Mouse (Mus musculus) Patski (cell line): ENCODE data around the gene Tap1. TPM values are rescaled to one million over a fixed set of nuclear protein-coding genes. Genes with fewer than 3 reads are reported as not detected.

ENCODE experiments used
- ATAC-seq: fragments of 100-300 bp; one replicate; pipeline ENCODE4 v1.8.0; 2021
- CTCF ChIA-PET: fragments of 350-600 bp; sonication (Branson Sonifier 250); formaldehyde crosslinking; loops from one replicate; lab custom pipeline; 2022; ENCODE audit warnings: inconsistent platforms; lab: Charles Lee
- POLR2A ChIA-PET: fragments of 350-600 bp; sonication (Branson Sonifier 250); formaldehyde crosslinking; loops from one replicate; lab custom pipeline; 2022; ENCODE audit warnings: antibody characterized with exemption, inconsistent platforms; lab: Charles Lee
- DNase-seq: peaks from one replicate; pipeline ENCODE4 v3.0.0-alpha.2; 2011; ENCODE audit warnings: low read depth, low spot score
- H3K27me3 ChIP-seq: fragments of 371-371 bp; one replicate; pipeline ENCODE4 v1.5.1; 2021
- CTCF ChIP-seq: fragments of 100-300 bp; IDR thresholded peaks from one replicate; pipeline ENCODE4 v1.5.1; 2021
- in situ Hi-C: fragments of 300-500 bp; cut with MboI; formaldehyde crosslinking; loops from 3 replicates; pipeline ENCODE4 v1.11.1; 2018; ENCODE audit warnings: low pct_unique_long_range_greater_than_20kb, mixed read lengths
- polyA plus RNA-seq: library from polyadenylated mRNA; unstranded; gene quantifications from one replicate; pipeline ENCODE4 v1.2.3, GENCODE M21; 2021

Tap1 gene
- polyA plus RNA-seq, 1 experiment from 2014 or later: 7.0 TPM

- POLR2A ChIA-PET: no interaction called here
- peaks cover 1% of the 10 kb centered on the region for H3K27me3 ChIP-seq
- ATAC-seq (peak; percentile 94), DNase-seq (peak; percentile 71)
- in situ Hi-C loops: no loop called here
- no peak for TF ChIP-seq CTCF
- CTCF ChIA-PET: no interaction called here
Observed at GRCm38 (mm10) chr17:34152923-34153322, 34.4 kb upstream of the Tap1 start, which contains the start of gene H2-DMb1. Gene H2-DMb1, plus strand, starts transcription at chr17:34153072.

DNA sequence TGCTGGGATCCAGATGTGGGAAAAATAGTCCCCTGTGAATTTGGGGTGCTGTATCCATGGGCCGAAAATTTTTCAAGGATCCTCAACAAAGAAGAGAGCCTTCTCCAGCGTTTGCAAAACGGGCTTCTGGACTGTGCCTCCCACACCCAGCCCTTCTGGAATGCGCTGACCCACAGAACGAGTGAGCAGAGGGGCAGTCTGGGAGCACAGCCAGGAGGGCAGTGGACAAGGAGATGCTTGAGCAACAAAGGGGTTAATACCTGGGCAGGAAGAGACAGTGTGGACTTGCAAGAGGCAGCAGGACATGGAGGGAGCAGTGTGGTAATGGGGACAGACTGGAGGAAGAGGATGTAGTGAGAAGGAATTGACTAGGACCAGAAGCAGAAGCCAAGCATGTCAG, 31.8 kb upstream of the Tap1 start:
- no peaks in the 10 kb centered on the region for H3K27me3 ChIP-seq
- in situ Hi-C loops: no loop called here
- no peak for DNase-seq
- ChIA-PET CTCF (no interaction called here), POLR2A (no interaction called here)
- TF ChIP-seq CTCF: no peak
- ATAC-seq: no peak

DNA sequence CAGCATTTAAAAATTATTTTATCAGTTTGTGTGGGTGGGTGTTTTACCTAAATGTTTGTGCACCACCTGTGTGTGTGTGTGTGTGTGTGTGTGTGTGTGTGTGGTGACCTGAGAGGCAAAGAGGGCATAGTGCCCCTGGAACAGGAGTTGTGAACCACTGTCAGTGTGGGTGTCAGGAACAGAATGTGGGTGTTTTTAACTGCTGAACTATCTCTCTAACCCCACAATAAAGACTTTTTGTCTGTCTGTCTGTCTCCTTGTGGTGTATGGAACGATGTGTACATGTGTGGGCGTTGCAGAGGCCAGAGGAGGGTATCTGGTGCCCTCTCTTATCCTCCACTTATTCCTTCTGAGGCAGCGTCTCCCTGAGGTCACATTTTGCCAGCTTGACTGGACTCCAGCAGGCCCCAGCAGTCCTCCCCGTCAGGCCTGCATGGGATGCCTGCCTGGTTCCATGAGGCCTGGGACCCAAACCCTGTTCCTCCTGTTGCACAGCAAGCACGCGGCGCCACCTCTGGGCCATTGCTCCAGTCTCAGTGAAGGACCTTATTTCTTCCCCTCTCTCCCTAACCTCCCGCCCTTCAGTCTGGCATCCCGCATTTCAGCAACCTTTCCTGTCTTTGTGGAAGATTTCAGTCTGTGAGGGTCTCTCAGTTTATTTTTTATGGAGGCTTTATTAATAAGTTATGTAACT, 23.0 kb upstream of the Tap1 start:
- ChIA-PET CTCF (interaction anchor here (0.6 to 10.4 kb wide), 7 partner anchors 28 to 63 kb away, joined by 3 to 115 read pairs (median 5); no protein-coding TSS in a partner anchor), POLR2A (interaction anchor here (0.9 kb wide), 1 partner anchor 45 kb away, joined by 5 read pairs; the partner anchor contains the start of gene H2-DMa)
- TF ChIP-seq CTCF: peak; percentile 72
- no peak for DNase-seq
- in situ Hi-C loops: no loop called here
- no peak for ATAC-seq
- no peaks in the 10 kb centered on the region for H3K27me3 ChIP-seq

DNA sequence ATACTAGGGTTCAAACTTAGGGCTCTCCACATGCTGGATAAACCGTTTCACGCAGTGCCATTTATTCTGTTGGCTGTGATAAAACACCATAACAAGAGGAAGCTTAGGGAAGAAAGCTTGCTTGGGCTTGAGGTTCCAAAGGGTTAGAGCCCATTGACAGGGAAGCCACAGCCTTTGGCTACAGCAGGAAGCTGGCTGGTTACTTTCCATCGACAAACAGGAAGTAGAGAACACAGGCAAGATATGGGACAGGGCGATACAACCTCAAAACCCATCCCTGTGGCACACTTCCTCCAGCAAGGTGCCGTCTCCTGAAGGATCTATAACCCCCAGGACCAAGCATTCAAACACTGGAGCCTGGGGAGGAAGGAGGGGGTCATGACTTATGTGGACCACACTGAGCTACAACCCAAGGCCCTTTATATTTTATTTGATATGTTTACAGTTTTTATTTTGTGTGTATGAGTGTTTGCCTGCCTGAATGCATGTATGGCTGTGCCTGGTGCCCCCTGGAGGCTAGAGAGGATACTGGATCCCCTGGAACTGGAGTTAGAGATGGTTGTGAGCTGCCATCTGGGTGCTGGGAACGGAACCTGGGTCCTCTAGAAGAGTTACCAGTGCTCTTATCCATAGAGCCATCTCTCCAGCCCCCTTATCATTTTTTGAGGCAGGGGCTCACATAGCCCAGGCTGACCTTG, 22.2 kb upstream of the Tap1 start:
- in situ Hi-C loops: loop anchor here (5.0 kb wide), 2 partner anchors 63 to 88 kb away; no protein-coding TSS in a partner anchor
- no peak for ATAC-seq
- no peaks in the 10 kb centered on the region for H3K27me3 ChIP-seq
- peak; percentile 62 for TF ChIP-seq CTCF
- POLR2A ChIA-PET: interaction anchor here (0.7 to 1.5 kb wide), 4 partner anchors 30 to 46 kb away, joined by 4 to 5 read pairs (median 5); partner anchors contain the start of gene H2-DMa
- DNase-seq: no peak
- CTCF ChIA-PET: interaction anchor here (0.6 to 10.4 kb wide), 7 partner anchors 29 to 64 kb away, joined by 3 to 115 read pairs (median 5); no protein-coding TSS in a partner anchor

DNA sequence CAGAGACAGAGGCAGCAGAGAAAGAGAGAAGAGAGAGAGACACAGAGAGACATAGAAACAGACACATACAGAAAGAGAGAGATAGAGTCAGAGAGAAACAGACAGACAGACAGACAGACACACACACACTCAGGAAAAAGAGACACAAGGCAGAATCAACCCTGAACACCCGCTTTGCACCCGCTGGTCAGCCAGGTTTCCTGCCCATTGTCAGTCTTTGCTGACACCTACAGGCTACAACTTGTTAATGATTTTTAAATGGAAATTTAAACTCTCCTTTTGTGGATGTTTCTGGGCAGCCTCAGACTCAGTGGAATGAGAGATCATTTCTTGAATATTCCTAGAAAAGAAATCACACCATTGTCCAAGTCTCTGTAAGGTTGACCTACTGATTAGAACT, 18.1 kb upstream of the Tap1 start:
- ChIA-PET POLR2A (no interaction called here), CTCF (interaction anchor here (0.7 to 10.4 kb wide), 13 partner anchors 10 to 180 kb away, joined by 3 to 115 read pairs (median 4); partner anchors contain the start of gene H2-Ob)
- TF ChIP-seq CTCF: peak; percentile 85
- ATAC-seq (peak; percentile 38), DNase-seq (no peak)
- peaks cover 5% of the 10 kb centered on the region for H3K27me3 ChIP-seq
- in situ Hi-C loops: loop anchor here (5.0 kb wide), 2 partner anchors 67 to 92 kb away; no protein-coding TSS in a partner anchor

GRCm38 (mm10) chr17:34170487-34170876, 16.9 kb upstream of the Tap1 start:
- TF ChIP-seq CTCF: no peak
- peaks cover 8% of the 10 kb centered on the region for H3K27me3 ChIP-seq
- DNase-seq (no peak), ATAC-seq (no peak)
- in situ Hi-C loops: no loop called here
- POLR2A ChIA-PET: interaction anchor here (0.5 to 1.5 kb wide), 5 partner anchors 33 to 92 kb away, joined by 3 to 4 read pairs (median 3); partner anchors contain the start of gene Tap2
- CTCF ChIA-PET: interaction anchor here (0.7 to 10.4 kb wide), 29 partner anchors 9 to 180 kb away, joined by 3 to 115 read pairs (median 4); partner anchors contain the start of genes H2-Ob and Tap2

DNA sequence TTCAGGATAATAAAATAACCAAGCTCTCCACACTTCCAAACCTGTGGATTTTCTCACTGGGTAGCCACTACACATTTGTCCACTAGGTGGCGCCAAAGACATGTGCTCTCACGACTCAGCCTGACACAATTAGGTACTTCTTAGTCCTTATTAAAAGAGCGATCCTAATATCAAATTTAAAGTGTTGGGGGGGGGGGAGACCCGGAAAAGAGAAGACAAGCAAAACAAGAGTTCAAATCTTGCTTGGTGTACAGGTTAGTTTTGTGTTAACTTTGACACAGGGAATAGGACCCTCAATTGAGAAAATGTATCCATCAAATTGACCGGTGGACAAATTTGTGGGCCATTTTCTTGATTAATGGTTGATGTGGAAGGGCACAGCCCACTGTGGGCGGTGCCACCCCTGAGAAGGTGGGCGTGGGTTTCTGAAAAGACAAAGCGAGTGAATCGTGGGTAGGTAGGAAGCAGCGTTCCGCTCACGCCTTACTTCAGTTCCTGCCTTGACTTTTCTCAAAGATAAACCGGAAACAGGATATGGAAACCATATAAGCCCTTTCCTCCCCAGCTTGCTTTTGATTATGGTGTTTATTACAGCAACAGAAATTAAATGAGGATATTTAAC, 16.4 kb upstream of the Tap1 start:
- peak; percentile 91 for TF ChIP-seq CTCF
- POLR2A ChIA-PET: interaction anchor here (0.7 to 1.5 kb wide), 4 partner anchors 33 to 93 kb away, joined by 3 to 4 read pairs (median 3); partner anchors contain the start of gene Tap2
- DNase-seq (no peak), ATAC-seq (no peak)
- CTCF ChIA-PET: interaction anchor here (0.7 to 10.4 kb wide), 24 partner anchors 8 to 179 kb away, joined by 3 to 115 read pairs (median 4); partner anchors contain the start of genes H2-Ob and Tap2
- peaks cover 8% of the 10 kb centered on the region for H3K27me3 ChIP-seq
- in situ Hi-C loops: no loop called here

DNA sequence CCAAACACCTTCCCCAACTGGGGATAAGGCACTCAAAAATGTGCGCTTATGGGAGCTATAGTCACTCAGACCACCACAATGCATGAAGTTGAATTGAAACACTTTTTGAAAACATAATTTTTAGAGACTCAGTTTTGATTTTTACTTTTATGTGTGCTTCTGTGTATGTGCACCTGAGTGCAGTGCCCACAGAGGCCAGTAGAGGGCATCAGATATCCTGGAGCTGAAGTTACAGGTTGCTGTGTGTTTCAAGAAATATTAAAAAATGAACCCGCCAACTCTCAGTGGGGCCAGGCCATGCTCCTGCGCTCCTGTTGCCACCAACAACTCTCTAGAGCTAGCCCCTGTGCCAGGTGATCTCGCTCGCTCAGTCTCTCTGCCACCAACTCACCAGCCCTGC, 14.8 kb upstream of the Tap1 start:
- DNase-seq (no peak), ATAC-seq (no peak)
- CTCF ChIA-PET: interaction anchor here (1.0 to 10.4 kb wide), 5 partner anchors 10 to 177 kb away, joined by 3 to 115 read pairs (median 3); partner anchors contain the start of gene H2-Ob
- peaks cover 8% of the 10 kb centered on the region for H3K27me3 ChIP-seq
- in situ Hi-C loops: no loop called here
- POLR2A ChIA-PET: no interaction called here
- peak; percentile 60 for TF ChIP-seq CTCF

- DNase-seq (no peak), ATAC-seq (no peak)
- H3K27me3 ChIP-seq: peaks cover 8% of the 10 kb centered on the region
- POLR2A ChIA-PET: no interaction called here
- in situ Hi-C loops: no loop called here
- no peak for TF ChIP-seq CTCF
- CTCF ChIA-PET: interaction anchor here (10.4 kb wide), 1 partner anchor 38 kb away, joined by 115 read pairs; no protein-coding TSS in a partner anchor
Observed at GRCm38 (mm10) chr17:34174075-34174474, 13.3 kb upstream of the Tap1 start.

GRCm38 (mm10) chr17:34177179-34177578, 10.2 kb upstream of the Tap1 start:
- CTCF ChIA-PET: no interaction called here
- DNase-seq: no peak

More at GRCm38 (mm10) chr17:34177179-34177578, 10.2 kb upstream of the Tap1 start:
- in situ Hi-C loops: loop anchor here (5.0 kb wide), 1 partner anchor 70 kb away; no protein-coding TSS in a partner anchor
- no peak for TF ChIP-seq CTCF
- POLR2A ChIA-PET: no interaction called here
- H3K27me3 ChIP-seq: peaks cover 14% of the 10 kb centered on the region
- ATAC-seq: no peak
